Mouse (Mus musculus) lung, postnatal 4 days (tissue): Measurements from ENCODE around the gene Tcp11l2.

ENCODE experiments used
- DNase-seq, 2 experiments: peaks; one replicate each; pipeline ENCODE4 v3.0.0; 2021

Gene Tcp11l2

DNA sequence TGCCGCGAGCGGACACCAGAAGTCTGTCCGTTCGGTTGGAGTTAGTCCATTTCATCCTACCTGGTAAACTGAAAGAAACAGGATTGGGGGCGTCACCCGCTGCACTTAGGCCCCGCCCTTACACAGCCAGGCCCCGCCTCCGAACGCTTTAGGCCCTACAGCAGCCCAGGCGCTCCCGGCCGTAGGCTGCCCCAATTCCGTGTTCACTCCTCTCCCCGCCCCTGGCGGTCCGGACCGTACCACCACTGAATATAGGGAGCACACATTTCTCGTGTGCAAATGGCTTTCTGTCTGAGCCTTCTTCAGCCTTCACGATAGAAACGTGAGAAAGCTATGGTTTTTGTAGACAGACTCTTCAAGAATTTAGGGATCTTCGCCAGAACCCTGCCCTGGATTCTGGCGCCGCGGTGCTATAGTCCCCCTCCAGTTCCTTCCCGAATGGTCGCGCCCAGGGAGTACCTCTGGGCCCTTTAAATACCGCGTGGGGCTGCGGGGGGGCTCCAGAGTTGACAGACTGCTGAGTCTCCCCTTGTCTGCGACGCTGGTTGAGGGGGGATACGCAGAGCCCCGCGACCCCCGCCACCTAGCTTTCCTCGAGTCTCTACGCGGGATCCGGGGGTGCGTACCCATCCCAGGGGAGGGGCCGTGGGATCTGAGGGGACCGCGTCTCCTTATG lies at the start of gene Tcp11l2:
Tcp11l2 (plus strand) TSS at position 232 of the 676 bp plus-strand sequence.
- DNase-seq: peak; percentile 96

DNA sequence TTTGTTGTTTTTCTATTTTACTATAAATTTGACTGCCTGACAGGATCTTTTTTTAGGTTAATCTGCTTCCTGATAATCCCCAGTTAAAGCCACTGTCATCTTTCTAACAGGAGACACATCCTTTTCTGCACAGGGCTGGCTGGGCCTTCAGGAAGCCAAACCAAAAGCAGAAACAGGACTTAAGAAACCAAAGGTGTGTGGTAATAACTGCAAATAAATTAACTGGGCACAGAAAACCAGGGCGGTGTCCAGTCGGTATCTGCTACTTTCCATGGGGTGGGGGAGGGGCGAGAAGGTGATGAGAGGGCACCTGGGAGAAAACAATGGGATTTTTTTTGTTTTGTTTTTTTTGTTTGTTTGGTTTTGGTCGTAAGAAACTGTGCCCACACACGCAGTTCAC lies 49.4 kb upstream of the Tcp11l2 start:
- no peak for DNase-seq

DNA sequence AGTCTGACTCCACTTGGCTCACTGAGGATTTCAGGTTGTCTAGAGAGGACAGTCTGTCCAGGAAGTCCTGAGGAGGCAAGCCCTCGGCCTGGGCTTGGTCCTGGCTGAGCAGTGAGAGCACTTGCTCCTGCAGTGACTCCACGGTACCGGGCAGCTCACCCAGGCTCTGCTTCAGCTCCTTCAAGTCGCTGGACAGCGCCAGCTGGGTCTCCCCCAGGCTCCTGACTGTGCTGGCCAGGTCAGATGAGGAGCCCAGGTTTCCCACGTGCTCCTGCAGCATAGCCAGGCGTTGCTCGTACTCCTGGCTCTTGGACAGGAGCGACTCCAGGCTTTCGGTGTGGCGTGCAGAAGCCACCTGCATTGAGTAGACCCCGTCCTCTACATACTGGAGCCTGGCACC lies 48.8 kb upstream of the Tcp11l2 start:
- DNase-seq: no peak

DNA sequence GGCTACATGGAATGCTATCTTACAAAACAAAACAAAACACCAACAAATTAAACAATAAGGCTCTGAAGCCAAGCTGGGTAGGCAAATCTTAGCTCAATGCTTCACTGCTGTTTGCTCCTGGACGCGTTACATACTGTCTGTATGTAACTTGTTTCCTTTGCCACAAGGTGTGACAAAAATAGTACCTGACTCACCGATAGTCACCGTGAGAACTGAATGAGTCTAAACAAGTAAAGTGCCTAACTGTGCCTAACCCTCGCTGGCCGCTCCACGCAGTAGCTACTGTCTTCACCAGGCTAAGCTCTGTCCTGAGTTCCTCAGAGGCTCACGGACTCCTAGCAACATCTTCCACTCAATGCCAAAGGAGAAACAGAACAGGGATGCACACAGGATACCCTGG lies 46.0 kb upstream of the Tcp11l2 start:
- no peak for DNase-seq

DNA sequence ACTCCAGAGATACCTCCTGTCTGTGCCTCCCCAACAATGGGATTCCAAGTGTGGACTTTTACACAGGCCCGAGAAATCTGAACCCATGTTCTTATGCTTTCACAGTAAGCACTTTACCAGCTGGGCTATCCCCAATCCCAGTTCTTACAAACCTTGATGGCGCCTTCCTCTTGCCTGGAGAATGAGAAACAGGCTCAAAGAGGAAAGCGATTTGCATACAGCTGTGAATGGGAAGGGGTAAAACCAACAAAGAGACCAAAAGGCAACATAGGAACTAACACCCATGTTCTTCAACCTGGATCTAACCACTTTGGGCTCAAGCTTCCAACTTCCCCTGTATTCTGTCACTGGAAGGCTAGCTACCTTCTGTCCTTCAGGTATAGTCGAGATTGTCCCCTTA lies 44.9 kb upstream of the Tcp11l2 start:
- no peak for DNase-seq

DNA sequence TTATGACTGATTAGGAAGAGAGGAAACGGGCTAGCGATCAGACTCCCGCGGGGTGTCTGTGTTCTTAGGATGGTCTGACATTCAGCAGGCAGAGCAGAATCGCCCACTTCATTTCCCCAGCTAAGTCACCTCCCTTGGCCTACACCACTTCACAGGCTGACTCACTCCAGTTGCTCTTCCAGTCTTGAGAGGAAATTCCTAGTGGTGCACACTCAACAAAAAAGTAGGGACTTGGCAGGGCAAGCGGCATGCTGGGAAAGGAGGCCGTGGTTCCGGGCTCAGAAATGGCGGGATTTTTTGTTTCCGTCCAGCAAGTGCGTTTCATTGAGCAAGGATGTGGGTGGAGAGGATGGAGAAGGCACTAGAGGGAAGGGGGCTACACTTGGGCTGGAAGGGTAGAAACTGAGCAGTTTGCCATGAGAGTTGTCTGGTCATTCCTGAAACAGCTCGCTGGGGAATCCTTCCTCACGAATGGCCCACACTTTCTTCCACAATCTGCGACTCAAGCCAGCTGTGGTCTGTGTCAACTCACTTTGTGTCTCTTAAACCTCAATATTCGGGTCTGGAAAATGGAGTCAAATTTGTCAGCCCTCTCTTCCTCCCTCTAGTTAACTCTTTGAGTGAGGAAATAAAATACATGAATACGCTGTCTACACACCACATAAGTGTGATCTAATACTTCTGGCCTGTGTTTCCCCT lies 44.1 kb upstream of the Tcp11l2 start:
- DNase-seq: peak; percentile 74 to 82

DNA sequence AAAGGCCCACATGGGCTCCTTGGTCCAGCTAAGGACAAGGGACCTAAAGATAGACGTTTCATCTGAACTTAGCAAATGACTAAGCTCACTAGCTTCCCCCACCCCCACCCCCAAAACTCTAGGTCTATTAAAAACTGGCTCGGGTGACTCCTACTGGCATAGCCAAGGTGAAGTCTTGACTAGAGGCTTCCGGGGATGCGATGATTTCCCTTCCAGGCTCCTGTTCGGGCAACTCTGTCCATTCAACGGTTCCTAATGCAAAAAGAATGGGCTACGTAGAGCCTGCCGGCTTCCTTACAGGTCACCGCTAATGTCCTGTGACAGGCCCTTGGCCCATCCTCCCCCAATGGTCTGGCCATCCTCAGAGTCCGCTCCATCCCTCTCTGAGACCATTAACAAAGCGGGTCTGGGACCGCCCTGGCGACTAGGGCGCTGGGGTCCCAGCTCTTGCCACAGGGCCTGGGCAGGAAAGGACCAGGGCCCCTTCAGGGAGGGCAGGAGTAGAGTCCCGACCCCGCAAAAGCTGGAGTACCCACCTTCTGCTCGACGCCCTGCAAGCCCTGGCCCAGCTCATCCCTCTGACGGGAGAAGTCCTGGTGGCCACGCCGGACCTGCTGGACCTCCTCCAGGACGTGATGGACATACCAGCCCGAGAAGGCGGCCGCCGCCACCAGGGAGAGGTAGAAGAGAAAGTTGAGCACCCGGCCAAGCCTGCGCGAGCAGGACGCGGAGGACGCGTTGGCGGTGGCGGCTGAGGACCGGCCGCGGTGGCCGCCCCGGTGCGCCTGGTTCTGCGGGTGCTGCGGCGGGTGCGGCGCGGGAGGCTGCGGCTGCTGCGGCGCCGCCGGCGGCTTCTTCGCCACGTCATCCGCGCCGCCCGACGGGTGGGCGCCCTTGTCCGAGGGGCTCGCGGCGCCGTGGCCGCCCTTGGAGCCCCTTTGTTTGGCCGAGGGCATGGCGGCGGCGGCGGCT lies 43.2 kb upstream of the Tcp11l2 start:
- peak; percentile 68 to 73 for DNase-seq

DNA sequence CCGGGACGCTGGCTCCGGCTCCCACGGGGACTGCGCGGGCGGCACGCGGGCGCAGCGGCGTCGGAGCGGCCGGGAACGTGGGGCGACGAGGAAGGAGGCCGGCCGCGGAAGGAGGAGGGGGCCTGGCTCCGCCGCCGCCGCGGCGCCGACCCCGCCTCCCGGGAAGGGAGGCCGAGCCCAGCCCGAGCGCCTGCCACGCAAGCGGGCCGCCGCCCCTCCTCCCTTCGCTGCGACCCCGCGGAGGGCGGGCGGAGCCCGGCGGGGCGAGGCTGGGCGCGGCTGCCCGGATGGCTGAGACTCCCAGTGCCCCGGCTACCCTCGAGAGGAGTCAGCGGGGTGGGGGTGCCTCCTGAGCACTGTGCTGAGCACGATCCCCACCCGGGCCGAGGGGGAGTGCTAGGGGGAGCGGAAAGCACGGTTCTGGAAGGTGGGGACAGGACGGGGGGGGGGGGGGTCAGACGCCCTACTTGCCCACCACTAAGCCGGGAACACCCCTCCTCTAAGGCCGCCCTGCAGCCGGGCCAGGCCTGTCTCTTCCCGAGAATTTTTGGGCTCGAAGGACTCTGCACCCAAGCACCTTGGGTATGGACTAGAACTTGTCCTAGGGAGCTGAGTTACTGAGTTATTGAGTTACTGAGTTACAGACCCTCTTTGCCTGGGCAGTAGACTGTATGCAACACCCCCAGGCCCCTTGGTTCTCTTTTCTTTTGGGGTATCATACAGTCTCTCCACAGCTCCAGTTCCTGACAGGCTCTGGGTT lies 42.3 kb upstream of the Tcp11l2 start, which contains the start of gene Ckap4:
Ckap4 (minus strand) TSS at position 151 of the 760 bp plus-strand sequence.
- peak; percentile 87 to 94 for DNase-seq

DNA sequence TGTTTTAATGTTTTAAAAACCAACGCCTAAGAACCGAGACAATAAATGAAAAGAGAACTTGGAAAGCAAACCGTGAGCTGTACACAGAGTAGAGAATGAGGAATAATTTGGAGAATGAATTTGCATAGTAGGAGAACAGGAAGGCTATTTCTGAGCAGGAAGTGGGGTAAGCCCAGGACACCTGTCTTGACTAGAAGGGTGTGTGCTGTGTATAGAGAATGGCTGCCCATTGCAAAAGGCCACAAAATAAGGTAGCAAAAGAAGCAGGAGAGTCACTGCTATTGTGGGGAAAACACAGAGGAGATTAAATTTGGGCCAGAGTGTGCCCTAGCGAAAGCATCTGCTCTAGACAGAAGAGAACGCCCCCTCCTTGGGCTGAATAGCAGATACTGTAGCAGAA lies 41.0 kb upstream of the Tcp11l2 start:
- no peak for DNase-seq

DNA sequence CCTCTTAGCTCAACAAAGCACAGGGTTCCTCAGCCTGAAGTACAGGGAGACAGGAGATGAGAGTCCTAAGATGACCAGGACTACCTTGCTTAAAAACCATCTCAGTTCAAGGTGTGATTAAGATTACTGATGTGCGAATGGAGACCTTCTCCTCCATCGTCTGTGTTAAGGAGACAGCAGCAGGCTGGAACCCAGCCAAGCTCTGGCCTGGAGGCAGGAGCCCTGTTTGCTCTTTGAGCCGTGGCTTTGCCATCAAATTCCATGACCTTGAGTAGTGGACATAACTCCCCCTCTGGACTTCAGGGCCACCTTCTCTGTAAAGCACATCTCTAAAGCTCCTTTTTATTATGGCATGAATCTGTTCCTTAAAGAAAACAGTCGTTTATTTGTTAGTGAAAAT lies 40.6 kb upstream of the Tcp11l2 start:
- DNase-seq: no peak

DNA sequence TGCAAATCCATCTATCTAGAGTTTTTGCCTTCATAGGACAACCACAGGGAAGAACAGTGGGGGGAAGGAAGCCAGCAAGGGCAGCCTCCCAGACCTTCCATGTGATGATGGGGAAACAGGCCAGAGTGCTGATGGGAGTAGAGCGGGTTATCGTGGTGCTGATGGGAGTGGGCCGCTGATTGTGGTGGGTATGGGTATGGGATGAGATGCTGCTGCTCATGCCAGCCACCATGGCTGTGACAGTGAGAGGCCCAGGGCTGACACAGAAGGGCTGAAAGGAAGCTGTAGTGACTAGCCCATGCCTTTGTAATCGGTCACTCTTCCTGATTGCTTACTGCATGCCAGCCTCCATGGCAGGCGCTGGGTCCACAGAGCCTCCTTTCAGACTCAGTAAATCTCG lies 36.8 kb upstream of the Tcp11l2 start:
- no peak for DNase-seq

DNA sequence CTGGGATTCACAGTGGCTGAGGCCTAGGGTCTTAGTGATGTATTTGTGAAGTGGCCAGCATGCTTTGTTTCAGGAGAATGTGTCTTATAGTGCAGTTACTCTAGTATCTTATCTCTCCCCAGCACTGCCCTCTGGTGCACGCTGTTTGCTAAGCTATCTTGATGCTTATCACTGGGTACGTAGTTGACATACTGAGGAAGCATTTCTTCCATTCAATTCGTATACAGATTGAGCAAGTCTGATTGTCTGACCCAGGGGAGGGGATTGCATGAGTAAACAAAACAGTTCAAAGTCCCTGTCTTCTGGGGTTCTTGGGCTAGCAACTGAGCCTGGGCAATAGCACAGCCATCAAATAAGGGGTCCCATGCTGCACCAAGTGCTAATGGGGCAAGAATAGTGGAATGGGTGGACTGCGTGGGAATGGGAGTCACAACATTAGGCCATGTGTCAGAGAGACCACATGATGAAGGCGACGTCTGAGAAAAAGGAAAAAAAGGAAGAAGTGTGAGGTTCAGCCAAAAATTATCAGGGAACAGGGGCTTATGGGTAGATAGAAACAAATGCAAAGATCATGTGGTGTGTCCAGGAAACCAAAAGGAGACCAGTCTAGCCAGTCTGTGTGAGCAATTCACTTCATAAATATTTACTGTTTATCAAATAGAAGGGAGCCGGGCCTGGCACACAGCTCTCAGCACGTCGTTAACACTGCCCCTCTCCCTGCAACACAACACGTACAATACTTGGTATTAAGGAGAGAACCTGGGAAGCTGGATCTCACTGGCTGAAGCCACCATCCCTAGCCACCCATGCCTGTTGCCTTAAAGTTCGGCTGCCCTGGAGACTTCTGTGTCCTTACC lies 33.4 kb upstream of the Tcp11l2 start:
- DNase-seq: no peak

DNA sequence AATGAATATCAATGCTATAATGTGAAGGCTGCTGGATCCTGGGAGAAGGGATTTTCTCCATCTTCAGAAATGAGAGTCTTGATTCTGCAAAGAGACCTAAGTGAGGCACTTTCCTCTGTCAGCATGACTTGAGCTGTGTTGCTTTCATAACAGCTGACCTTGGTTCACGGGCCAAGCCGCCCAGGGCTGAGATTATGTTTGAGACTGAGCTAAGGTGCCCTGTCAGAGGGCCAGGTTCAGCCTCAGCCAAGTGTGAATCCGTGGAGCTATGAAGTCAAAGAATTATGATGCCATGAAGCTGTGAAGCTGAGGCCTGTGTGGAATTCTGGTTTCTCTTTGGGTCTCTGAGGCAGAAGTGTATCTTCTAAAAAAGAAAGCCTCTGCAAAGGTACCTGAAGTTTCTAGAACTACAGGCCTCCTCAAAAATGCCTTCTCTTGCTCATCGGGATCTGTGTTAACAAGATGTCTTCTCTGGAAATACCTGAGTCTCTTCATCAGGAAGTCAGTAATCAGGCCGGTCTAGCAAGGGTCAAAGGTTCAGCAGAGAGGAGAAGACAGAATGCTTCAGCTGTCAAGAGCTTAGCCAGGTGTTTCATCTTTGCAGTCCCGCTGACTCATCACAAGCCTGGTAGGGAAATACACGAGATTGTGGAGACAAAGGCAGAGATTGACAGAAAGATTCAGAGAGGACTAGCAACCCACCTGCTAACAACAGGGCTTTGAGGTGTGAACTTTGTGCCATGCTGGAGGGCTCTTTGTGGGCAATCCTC lies 31.4 kb upstream of the Tcp11l2 start:
- DNase-seq: no peak

DNA sequence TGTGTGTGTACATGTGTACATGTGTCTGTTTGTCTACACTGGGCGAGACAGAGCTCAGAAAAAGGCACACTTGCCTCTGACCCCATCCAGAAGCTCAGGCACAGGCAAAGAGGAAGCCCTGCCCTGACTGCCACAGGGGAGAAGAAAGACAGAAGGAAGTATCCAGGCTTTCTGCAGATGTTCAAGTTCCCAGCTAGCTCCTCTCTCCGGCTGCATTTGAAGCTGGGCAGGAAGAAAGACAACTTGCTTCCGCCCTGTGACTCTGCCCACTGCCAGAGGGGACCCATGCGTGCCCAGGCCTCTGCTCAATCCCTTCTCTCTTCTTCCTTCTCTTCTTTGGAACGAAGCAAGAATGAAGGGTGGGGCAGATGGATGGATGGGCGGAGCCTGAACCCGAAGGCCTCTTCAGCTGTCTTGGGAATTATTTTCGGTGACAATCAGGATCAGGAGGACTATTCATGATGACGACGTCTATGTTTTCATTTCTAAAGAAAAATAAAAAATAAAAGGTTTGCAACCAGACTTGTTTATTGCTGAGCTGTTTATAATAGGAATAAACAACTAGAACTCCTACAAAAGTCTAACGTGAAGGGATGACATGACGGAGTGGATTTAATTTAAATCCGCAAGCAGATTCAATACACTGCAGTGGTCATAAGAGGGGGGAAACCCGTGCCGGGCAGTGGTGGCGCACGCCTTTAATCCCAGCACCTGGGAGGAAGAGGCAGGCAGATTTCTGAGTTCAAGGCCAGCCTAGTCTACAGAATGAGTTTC lies 27.1 kb upstream of the Tcp11l2 start:
- no peak for DNase-seq

DNA sequence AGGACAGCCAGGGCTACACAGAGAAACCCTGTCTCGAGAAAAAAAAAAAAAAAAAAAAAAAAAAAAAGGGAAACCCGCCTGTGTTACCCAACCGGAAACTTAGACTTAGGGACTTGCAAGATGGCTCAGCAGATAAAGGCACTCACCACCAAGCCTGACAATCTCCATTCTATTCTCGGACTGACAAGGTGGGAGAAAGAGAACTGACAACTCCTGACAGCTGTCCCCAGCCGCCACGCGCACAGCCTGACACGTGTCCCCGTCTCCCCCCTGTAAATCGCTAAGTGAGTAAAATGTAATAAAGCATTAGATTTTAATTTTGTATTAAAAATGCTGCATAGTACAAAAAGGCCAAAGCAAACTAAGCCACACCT lies 26.5 kb upstream of the Tcp11l2 start:
- no peak for DNase-seq

DNA sequence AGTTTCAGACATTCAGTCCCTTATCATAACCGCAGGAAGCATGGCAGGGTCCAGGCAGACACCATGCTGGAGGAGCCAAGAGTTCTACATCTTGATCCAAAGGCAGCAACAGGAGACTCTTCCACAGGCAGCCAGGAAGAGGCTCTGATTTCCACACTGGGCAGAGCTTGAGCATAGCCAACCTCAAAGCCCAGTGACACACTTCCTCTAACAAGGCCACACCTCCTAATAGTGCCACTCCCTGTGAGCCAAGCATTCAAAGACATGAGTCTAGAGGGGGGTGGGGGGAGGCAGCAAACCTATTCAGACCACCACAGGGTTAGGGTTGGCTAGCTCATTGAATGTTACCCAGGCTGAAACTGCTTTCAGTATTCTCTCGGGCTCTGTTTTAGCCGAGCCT lies 24.6 kb upstream of the Tcp11l2 start:
- no peak for DNase-seq

DNA sequence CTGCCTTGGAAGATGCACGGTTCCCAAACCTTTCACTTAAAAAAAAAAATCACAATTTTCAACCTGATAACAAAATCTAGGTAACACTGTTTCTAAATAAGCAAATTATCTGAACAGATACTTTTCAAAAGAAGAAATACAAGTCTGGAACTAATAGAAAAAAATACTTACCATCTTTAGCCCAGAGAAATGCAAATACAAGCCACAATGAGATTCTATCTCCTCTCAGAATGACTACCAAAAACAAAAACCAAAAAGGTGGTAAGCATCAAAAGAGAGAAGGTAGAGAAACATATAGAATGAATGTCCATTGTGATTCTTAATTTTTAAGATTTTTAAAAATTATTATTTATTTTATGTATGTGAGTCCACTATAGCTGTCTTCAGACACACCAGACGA lies 23.9 kb upstream of the Tcp11l2 start:
- no peak for DNase-seq

DNA sequence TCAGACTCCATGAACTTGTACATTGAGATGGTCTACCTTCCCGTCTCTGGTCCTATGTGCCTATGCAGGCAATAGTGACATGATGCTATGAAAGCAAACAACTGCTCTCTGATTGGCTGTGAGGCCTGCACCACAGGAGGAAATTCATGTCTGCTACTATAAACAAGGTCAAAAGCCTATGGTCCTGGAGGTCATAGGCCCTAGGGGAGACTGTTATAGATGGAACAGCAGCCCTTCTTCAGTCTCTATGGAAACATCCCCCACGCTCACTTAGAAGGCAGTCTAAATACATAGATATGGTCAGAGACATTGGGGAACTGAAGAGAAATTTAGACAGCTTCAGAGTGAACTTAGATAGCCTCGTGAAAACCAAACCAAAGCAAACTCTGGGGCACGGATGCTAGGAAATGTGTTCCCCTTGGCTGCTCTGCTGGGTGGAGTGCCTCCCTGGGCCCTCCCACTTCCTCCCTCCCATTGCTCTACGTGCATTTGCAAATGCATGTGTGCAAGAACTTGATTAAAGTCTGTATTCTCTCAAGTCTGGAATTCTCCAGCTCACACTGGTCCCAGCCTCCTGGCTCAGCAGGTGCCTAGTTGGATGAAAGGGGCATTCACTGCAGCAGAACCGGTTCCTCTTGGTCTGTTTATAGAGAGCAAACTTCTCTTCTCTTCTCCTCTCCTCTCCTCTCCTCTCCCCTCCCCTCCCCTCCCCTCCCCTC lies 22.0 kb upstream of the Tcp11l2 start:
- no peak for DNase-seq

DNA sequence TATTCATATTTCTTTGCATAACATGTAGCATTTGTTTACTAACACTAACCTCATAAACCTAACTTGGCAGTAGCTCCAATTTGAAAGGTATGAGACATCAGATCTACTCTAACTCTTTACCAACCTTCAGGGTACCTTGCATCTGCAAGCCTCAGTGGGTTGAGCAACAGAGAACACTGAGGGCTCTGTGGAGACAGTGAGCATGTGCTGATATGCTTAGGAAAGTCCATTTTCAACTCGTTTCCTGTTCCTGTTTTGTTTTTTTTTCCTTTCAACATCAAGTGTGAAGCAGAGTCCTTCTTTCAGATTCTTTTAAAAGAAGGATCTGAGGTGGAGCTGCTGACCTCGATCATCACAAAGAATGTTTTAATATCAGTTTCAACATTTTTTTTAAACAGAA lies 20.3 kb upstream of the Tcp11l2 start:
- DNase-seq: no peak
